ENCODE assay signal across 32 mouse cellular contexts in the genomic region with DNA sequence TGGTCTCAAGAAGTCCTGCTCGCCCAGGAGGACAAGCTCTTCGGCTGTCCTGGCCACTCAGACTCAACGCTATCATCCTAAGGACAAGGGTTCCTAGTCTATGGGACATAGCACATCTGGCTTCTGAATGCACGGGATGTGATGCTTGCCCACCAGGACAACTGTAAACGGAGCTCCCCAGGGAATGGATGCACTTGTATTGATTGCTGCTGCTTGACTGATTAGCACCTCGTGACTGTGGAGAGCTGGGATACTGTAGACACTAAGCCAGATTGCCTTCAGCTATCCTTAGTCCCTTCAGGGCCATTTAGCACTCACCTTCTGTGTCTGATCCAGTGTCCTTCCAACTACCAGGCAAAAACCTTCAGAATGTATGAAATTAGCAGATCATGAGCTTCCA. TPM values are rescaled to one million over a fixed set of nuclear protein-coding genes. Genes with fewer than 3 reads are reported as not detected.
"Had no signal": no experiment of that assay in that cellular context is flagged by ENCODE, and none has a peak within 500 bp of the region (broad histone marks: within the 10 kb centered on the region; RNA-seq: fewer than 3 reads in every experiment).

No protein-coding gene starts in this region.

- H3K36me3 ChIP-seq: heart, embryonic 13.5 days; heart, embryonic 15.5 days; hindbrain, embryonic 13.5 days; hindbrain, embryonic 15.5 days; kidney, embryonic 15.5 days; limb, embryonic 13.5 days; limb, embryonic 15.5 days; liver, embryonic 12.5 days had no signal

- H3K27me3 ChIP-seq: heart, embryonic 13.5 days; heart, embryonic 15.5 days; hindbrain, embryonic 13.5 days; hindbrain, embryonic 15.5 days; kidney, embryonic 15.5 days; limb, embryonic 13.5 days; limb, embryonic 15.5 days; liver, embryonic 12.5 days had no signal

- H3K9ac ChIP-seq: heart, embryonic 13.5 days; heart, embryonic 15.5 days; hindbrain, embryonic 13.5 days; hindbrain, embryonic 15.5 days; kidney, embryonic 15.5 days; limb, embryonic 13.5 days; limb, embryonic 15.5 days; liver, embryonic 12.5 days had no signal

- H3K4me1 ChIP-seq: heart, embryonic 15.5 days; hindbrain, embryonic 15.5 days; kidney, embryonic 15.5 days; limb, embryonic 13.5 days; liver, embryonic 12.5 days had no signal

- H3K4me2 ChIP-seq: heart, embryonic 11.5 days; heart, embryonic 13.5 days; heart, embryonic 15.5 days; hindbrain, embryonic 13.5 days; hindbrain, embryonic 15.5 days; kidney, embryonic 15.5 days; limb, embryonic 13.5 days; limb, embryonic 15.5 days; liver, embryonic 12.5 days had no signal

- ATAC-seq: hindbrain, postnatal 0 days; intestine, embryonic 16.5 days; liver, embryonic 12.5 days had no signal

- H3K9me3 ChIP-seq: heart, embryonic 13.5 days; heart, embryonic 15.5 days; hindbrain, embryonic 13.5 days; hindbrain, embryonic 15.5 days; kidney, embryonic 15.5 days; limb, embryonic 13.5 days; limb, embryonic 15.5 days; liver, embryonic 12.5 days had no signal

- H3K27ac ChIP-seq: heart, adult 2 months; heart, embryonic 13.5 days; heart, embryonic 15.5 days; hindbrain, embryonic 13.5 days; hindbrain, embryonic 15.5 days; hindbrain, postnatal 0 days; kidney, embryonic 15.5 days; kidney, postnatal 0 days; limb, embryonic 13.5 days; limb, embryonic 15.5 days; liver, embryonic 12.5 days had no signal

- H3K4me3 ChIP-seq: heart, adult 2 months; heart, embryonic 13.5 days; heart, embryonic 15.5 days; hindbrain, embryonic 13.5 days; hindbrain, embryonic 15.5 days; kidney, embryonic 15.5 days; limb, embryonic 13.5 days; limb, embryonic 15.5 days; liver, embryonic 12.5 days had no signal

- DNase-seq: gastrocnemius, postnatal 14 days; gastrocnemius, postnatal 36 days; heart, adult 11 months; heart, adult 2 months; heart, postnatal 14 days; heart, postnatal 36 days; kidney, adult 11 months; kidney, adult 2 months; kidney, adult 9 months; kidney, postnatal 14 days; kidney, postnatal 36 days; layer of hippocampus, adult 9-11 months; layer of hippocampus, postnatal 36 days had no signal

RNA-seq across cellular contexts. Expression of a gene that starts 26.3 kb away (rescaled TPM):
- total RNA-seq: gastrocnemius, adult 18-20 months; gastrocnemius, adult 8-10 months; gastrocnemius, postnatal 14 days; gastrocnemius, postnatal 36 days; heart, adult 2 months; heart, postnatal 36 days; hematopoietic stem cell, adult 5-6 weeks; liver, adult 2 months had no signal
- polyA plus RNA-seq: heart, embryonic 11.5 days; intestine, embryonic 14.5 days; intestine, embryonic 16.5 days; kidney, adult 2 months; large intestine, adult 2 months; limb, embryonic 11.5 days; limb, embryonic 13.5 days; limb, embryonic 15.5 days; liver, adult 2 months; liver, embryonic 12.5 days had no signal
